Mouse (Mus musculus): ENCODE measurements at regions not wholly inside any gene's neighbourhood (a gene's known extent, or its start where the extent isn't known, plus 50 kb on each side); places are given as distances from the start of the nearest gene placed in this dataset.

DNA sequence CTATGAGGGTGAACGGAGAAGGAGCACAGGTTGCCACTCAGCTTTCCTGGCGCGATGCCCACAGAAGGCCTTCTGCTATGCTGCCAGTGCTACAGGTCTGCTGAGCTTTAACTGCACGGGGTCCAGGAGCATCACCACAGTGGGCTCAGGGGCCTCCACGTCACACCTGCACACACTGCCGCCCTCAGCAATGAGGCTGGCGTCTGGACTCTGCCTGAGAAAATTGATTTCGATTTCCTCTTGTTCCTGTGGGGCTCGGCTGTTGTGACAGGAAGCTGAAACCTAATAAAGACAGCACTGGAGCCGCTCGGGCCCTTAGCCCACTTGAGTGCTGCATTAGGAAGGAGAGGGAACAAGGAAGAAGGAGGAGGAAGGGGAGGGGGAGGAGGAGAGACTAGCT lies 239.5 kb upstream of the Ncam1 start:
- Histone ChIP-seq H3K36me3 (ENCODE audit: control insufficient read depth, insufficient read depth, low read length) (no peaks in the 10 kb centered on the region), H3K4me2 (ENCODE audit: low read length) (no peak overlapping the region), H3K9me3 (ENCODE audit: control insufficient read depth, low read length) (no peaks in the 10 kb centered on the region), H3K4me1 (ENCODE audit: control insufficient read depth in 2 of 2, insufficient read depth in 2 of 2, low read length in 2 of 2) (no peaks in the 10 kb centered on the region; a peak in 2 of 4 replicates), H3K27ac (replicated peaks in 1 of 2; ENCODE audit: control insufficient read depth in 1 of 2, insufficient read depth in 1 of 2, low read depth in 2 of 2, low read length in 2 of 2) (no peak overlapping the region), H3K9ac (ENCODE audit: low read length) (no peak overlapping the region), H3K4me3 (ENCODE audit: control insufficient read depth in 1 of 2, insufficient read depth in 1 of 2, low read depth in 1 of 2, low read length in 2 of 2) (no peak overlapping the region), H3K27me3 (ENCODE audit: control insufficient read depth, insufficient read depth, low read length) (no peaks in the 10 kb centered on the region)
- no peak for ATAC-seq (ENCODE audit: insufficient number of reproducible peaks, insufficient read depth, low FRiP score, low read depth)
- 56% methylated on average over 11 of the region's 11 CpGs for WGBS

- H3K4me1 ChIP-seq (ENCODE audit: control insufficient read depth in 2 of 2, insufficient read depth in 2 of 2, low read length in 2 of 2), result no peaks in the 10 kb centered on the region
- no peaks in the 10 kb centered on the region for H3K36me3 ChIP-seq (ENCODE audit: control insufficient read depth, insufficient read depth, low read length)
- WGBS, result 65% methylated on average over 9 of the region's 9 CpGs
- H3K27ac ChIP-seq (replicated peaks in 1 of 2; ENCODE audit: control insufficient read depth in 1 of 2, insufficient read depth in 1 of 2, low read depth in 2 of 2, low read length in 2 of 2), result no peak overlapping the region
- ATAC-seq (ENCODE audit: insufficient number of reproducible peaks, insufficient read depth, low FRiP score, low read depth), result no peak
- H3K9ac ChIP-seq (ENCODE audit: low read length), result no peak overlapping the region
- H3K27me3 ChIP-seq (ENCODE audit: control insufficient read depth, insufficient read depth, low read length), result no peaks in the 10 kb centered on the region
- H3K4me3 ChIP-seq (ENCODE audit: control insufficient read depth in 1 of 2, insufficient read depth in 1 of 2, low read depth in 1 of 2, low read length in 2 of 2), result no peak overlapping the region
- H3K9me3 ChIP-seq (ENCODE audit: control insufficient read depth, low read length), result no peaks in the 10 kb centered on the region
- H3K4me2 ChIP-seq (ENCODE audit: low read length), result no peak overlapping the region
These were observed 233.8 kb upstream of the Ncam1 start for GRCm38 (mm10) chr9:50032322-50033158.

DNA sequence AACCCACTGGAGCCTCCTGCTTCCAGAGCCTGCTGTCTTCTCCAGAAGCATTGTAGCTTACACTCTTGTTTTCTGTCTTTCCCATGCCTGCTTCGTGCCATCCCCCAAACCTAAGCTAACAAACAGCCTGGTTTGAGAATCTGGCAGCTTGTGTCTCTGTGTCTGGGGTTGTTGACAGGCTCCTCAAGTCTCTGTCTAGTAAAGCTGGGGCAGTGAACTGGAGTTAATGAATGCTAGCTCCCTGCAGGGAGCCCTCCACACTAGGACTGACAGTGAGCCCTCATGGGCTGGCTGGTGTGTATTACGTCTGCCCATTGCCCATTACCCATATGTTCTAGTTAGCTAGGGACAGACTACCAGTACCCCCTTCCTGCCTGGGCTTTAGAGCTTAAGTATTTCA lies 232.6 kb upstream of the Ncam1 start:
- Histone ChIP-seq H3K4me1 (ENCODE audit: control insufficient read depth in 2 of 2, insufficient read depth in 2 of 2, low read length in 2 of 2) (no peaks in the 10 kb centered on the region), H3K4me3 (ENCODE audit: control insufficient read depth in 1 of 2, insufficient read depth in 1 of 2, low read depth in 1 of 2, low read length in 2 of 2) (no peak overlapping the region), H3K9ac (ENCODE audit: low read length) (no peak overlapping the region), H3K27me3 (ENCODE audit: control insufficient read depth, insufficient read depth, low read length) (no peaks in the 10 kb centered on the region), H3K4me2 (ENCODE audit: low read length) (no peak overlapping the region), H3K27ac (replicated peaks in 1 of 2; ENCODE audit: control insufficient read depth in 1 of 2, insufficient read depth in 1 of 2, low read depth in 2 of 2, low read length in 2 of 2) (no peak overlapping the region), H3K36me3 (ENCODE audit: control insufficient read depth, insufficient read depth, low read length) (no peaks in the 10 kb centered on the region), H3K9me3 (ENCODE audit: control insufficient read depth, low read length) (no peaks in the 10 kb centered on the region)
- no peak for ATAC-seq (ENCODE audit: insufficient number of reproducible peaks, insufficient read depth, low FRiP score, low read depth)
- WGBS, result 44% methylated on average over 2 of the region's 2 CpGs

DNA sequence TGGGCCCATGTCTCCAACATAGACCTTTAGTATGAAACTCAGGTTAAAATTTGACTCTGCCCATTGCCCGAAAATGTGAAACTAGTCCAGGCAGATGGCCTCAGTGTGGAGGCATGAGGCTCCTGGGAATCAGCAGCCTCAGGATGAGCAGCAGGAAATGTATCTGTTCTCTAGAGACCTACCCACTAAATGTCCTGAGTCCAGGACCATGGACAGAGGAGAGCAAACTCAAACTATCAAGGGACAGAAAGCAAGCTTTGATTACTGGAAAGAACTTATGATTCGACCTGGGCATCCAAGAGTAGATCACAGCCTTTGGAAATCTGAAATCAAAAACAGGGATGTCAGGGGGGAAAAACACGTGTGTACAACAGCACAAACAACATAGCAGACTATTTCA lies 230.3 kb upstream of the Ncam1 start:
- no peak overlapping the region for H3K27ac ChIP-seq (replicated peaks in 1 of 2; ENCODE audit: control insufficient read depth in 1 of 2, insufficient read depth in 1 of 2, low read depth in 2 of 2, low read length in 2 of 2)
- H3K4me3 ChIP-seq (ENCODE audit: control insufficient read depth in 1 of 2, insufficient read depth in 1 of 2, low read depth in 1 of 2, low read length in 2 of 2), result no peak overlapping the region
- H3K4me1 ChIP-seq (ENCODE audit: control insufficient read depth in 2 of 2, insufficient read depth in 2 of 2, low read length in 2 of 2), result no peaks in the 10 kb centered on the region
- no peaks in the 10 kb centered on the region for H3K36me3 ChIP-seq (ENCODE audit: control insufficient read depth, insufficient read depth, low read length)
- no peak overlapping the region for H3K9ac ChIP-seq (ENCODE audit: low read length)
- no peak overlapping the region for H3K4me2 ChIP-seq (ENCODE audit: low read length)
- H3K27me3 ChIP-seq (ENCODE audit: control insufficient read depth, insufficient read depth, low read length), result no peaks in the 10 kb centered on the region
- WGBS, result 38% methylated on average over 3 of the region's 3 CpGs
- ATAC-seq (ENCODE audit: insufficient number of reproducible peaks, insufficient read depth, low FRiP score, low read depth), result no peak
- no peaks in the 10 kb centered on the region for H3K9me3 ChIP-seq (ENCODE audit: control insufficient read depth, low read length)

- 75% methylated on average over 2 of the region's 2 CpGs for WGBS
- Histone ChIP-seq H3K9ac (ENCODE audit: low read length) (no peak overlapping the region), H3K9me3 (ENCODE audit: control insufficient read depth, low read length) (no peaks in the 10 kb centered on the region), H3K27ac (replicated peaks in 1 of 2; ENCODE audit: control insufficient read depth in 1 of 2, insufficient read depth in 1 of 2, low read depth in 2 of 2, low read length in 2 of 2) (no peak overlapping the region), H3K36me3 (ENCODE audit: control insufficient read depth, insufficient read depth, low read length) (no peaks in the 10 kb centered on the region), H3K4me2 (ENCODE audit: low read length) (no peak overlapping the region), H3K27me3 (ENCODE audit: control insufficient read depth, insufficient read depth, low read length) (no peaks in the 10 kb centered on the region), H3K4me1 (ENCODE audit: control insufficient read depth in 2 of 2, insufficient read depth in 2 of 2, low read length in 2 of 2) (no peaks in the 10 kb centered on the region), H3K4me3 (ENCODE audit: control insufficient read depth in 1 of 2, insufficient read depth in 1 of 2, low read depth in 1 of 2, low read length in 2 of 2) (no peak overlapping the region)
- no peak for ATAC-seq (ENCODE audit: insufficient number of reproducible peaks, insufficient read depth, low FRiP score, low read depth)
These were observed 229.8 kb upstream of the Ncam1 start for GRCm38 (mm10) chr9:50028573-50028972.

- Histone ChIP-seq H3K9me3 (ENCODE audit: control insufficient read depth, low read length) (no peaks in the 10 kb centered on the region), H3K36me3 (ENCODE audit: control insufficient read depth, insufficient read depth, low read length) (no peaks in the 10 kb centered on the region), H3K27me3 (ENCODE audit: control insufficient read depth, insufficient read depth, low read length) (no peaks in the 10 kb centered on the region), H3K4me3 (ENCODE audit: control insufficient read depth in 1 of 2, insufficient read depth in 1 of 2, low read depth in 1 of 2, low read length in 2 of 2) (no peak overlapping the region), H3K9ac (ENCODE audit: low read length) (no peak overlapping the region), H3K4me1 (ENCODE audit: control insufficient read depth in 2 of 2, insufficient read depth in 2 of 2, low read length in 2 of 2) (no peaks in the 10 kb centered on the region), H3K27ac (replicated peaks in 1 of 2; ENCODE audit: control insufficient read depth in 1 of 2, insufficient read depth in 1 of 2, low read depth in 2 of 2, low read length in 2 of 2) (no peak overlapping the region), H3K4me2 (ENCODE audit: low read length) (no peak overlapping the region)
- 74% methylated on average over 6 of the region's 6 CpGs for WGBS
- ATAC-seq (ENCODE audit: insufficient number of reproducible peaks, insufficient read depth, low FRiP score, low read depth), result no peak
These were observed 226.1 kb upstream of the Ncam1 start for GRCm38 (mm10) chr9:50024820-50025219.

DNA sequence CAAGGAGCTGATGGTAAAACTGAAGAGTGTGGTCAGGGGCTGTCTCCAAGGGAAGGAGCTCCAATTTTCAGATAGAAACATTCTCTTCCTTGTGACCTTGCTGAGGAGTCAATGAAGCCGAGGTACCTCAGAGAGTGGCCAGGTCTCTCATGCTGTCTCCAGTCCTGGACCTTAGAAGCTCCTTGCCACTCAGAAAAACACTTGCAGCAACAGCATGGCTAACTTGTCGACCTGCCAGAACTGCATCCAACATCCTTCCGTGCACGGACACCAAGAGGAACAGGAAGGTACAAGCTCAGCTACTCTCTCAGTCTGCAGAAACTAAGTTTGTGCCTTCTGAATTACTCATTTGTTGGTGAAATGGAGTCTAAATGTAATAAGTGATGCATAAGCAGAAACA lies 214.9 kb upstream of the Ncam1 start:
- Histone ChIP-seq H3K4me2 (ENCODE audit: low read length) (no peak overlapping the region), H3K9me3 (ENCODE audit: control insufficient read depth, low read length) (no peaks in the 10 kb centered on the region), H3K27me3 (ENCODE audit: control insufficient read depth, insufficient read depth, low read length) (no peaks in the 10 kb centered on the region), H3K4me1 (ENCODE audit: control insufficient read depth in 2 of 2, insufficient read depth in 2 of 2, low read length in 2 of 2) (peaks cover 0 to 4% of the 10 kb centered on the region in 2 experiments; a peak in 2 of 4 replicates), H3K36me3 (ENCODE audit: control insufficient read depth, insufficient read depth, low read length) (no peaks in the 10 kb centered on the region), H3K4me3 (ENCODE audit: control insufficient read depth in 1 of 2, insufficient read depth in 1 of 2, low read depth in 1 of 2, low read length in 2 of 2) (no peak overlapping the region), H3K9ac (ENCODE audit: low read length) (no peak overlapping the region), H3K27ac (replicated peaks in 1 of 2; ENCODE audit: control insufficient read depth in 1 of 2, insufficient read depth in 1 of 2, low read depth in 2 of 2, low read length in 2 of 2) (no peak overlapping the region)
- 65% methylated on average over 4 of the region's 4 CpGs for WGBS
- no peak for ATAC-seq (ENCODE audit: insufficient number of reproducible peaks, insufficient read depth, low FRiP score, low read depth)

All from heart, embryonic 14.5 days (tissue).